Mouse (Mus musculus) cerebellum, adult 2 months (tissue): ENCODE data around the gene Trim2.

ENCODE experiments used
- CTCF ChIP-seq: fragments of 200-500 bp; IDR thresholded peaks from 2 replicates; pipeline ENCODE4 v1.5.1; 2011; ENCODE audit warnings: low read depth, mild to moderate bottlenecking, control low read depth, low read length, moderate library complexity, borderline replicate concordance; ENCODE audit not compliant: insufficient read depth
- POLR2A ChIP-seq: fragments of 200-500 bp; IDR thresholded peaks from 2 replicates; pipeline ENCODE4 v1.6.1; 2011; ENCODE audit warnings: low read length, control low read depth, borderline replicate concordance; ENCODE audit not compliant: insufficient read depth

GRCm38 (mm10) chr3:84208917-84209513 lies 97.7 kb downstream of the Trim2 start:
- TF ChIP-seq POLR2A (no peak), CTCF (no peak)
